Mouse (Mus musculus) embryo, embryonic 11 days (tissue): Measurements from ENCODE around the gene Slc9b2.
A peak's percentile ranks its signal among the peaks of the same experiment; 100 is the strongest.

Experiments used
- DNase-seq: peaks from one replicate; pipeline ENCODE4 v3.0.0-alpha.2; 2015

The Slc9b2 gene

GRCm38 (mm10) chr3:135313727-135314126, 6.2 kb downstream of the Slc9b2 start:
- DNase-seq, result no peak

GRCm38 (mm10) chr3:135314811-135315210, 7.3 kb downstream of the Slc9b2 start:
- peak; percentile 47 for DNase-seq

- no peak for DNase-seq
These were observed 8.4 kb downstream of the Slc9b2 start for GRCm38 (mm10) chr3:135315720-135316425.

- DNase-seq, result no peak
These were observed 10.8 kb downstream of the Slc9b2 start for GRCm38 (mm10) chr3:135318331-135318730.

GRCm38 (mm10) chr3:135324354-135324753, 16.9 kb downstream of the Slc9b2 start:
- DNase-seq, result no peak

- no peak for DNase-seq
These were observed 19.7 kb downstream of the Slc9b2 start for GRCm38 (mm10) chr3:135327176-135327575.

- peak; percentile 21 for DNase-seq
These were observed 20.1 kb downstream of the Slc9b2 start for GRCm38 (mm10) chr3:135327601-135328000.

- DNase-seq, result peak; percentile 61
These were observed 21.1 kb downstream of the Slc9b2 start for GRCm38 (mm10) chr3:135328560-135328959.

GRCm38 (mm10) chr3:135332691-135333090, 25.2 kb downstream of the Slc9b2 start:
- no peak for DNase-seq

GRCm38 (mm10) chr3:135333763-135334162, 26.3 kb downstream of the Slc9b2 start:
- DNase-seq, result no peak

GRCm38 (mm10) chr3:135347739-135348264, 40.3 kb downstream of the Slc9b2 start, which contains the start of gene Slc9b1:
Slc9b1 (plus strand) TSS chr3:135348029.
- DNase-seq, result no peak

GRCm38 (mm10) chr3:135349022-135349421, 41.5 kb downstream of the Slc9b2 start:
- no peak for DNase-seq

- no peak for DNase-seq
These were observed 44.4 kb downstream of the Slc9b2 start for GRCm38 (mm10) chr3:135351857-135352256.

- no peak for DNase-seq
These were observed 49.9 kb downstream of the Slc9b2 start for GRCm38 (mm10) chr3:135357394-135357793.

- no peak for DNase-seq
These were observed 68.3 kb downstream of the Slc9b2 start for GRCm38 (mm10) chr3:135375836-135376235.

GRCm38 (mm10) chr3:135377445-135377844, 69.9 kb downstream of the Slc9b2 start:
- DNase-seq, result no peak

- no peak for DNase-seq
These were observed 72.4 kb downstream of the Slc9b2 start for GRCm38 (mm10) chr3:135379868-135380267.

- DNase-seq, result no peak
These were observed 85.7 kb downstream of the Slc9b2 start for GRCm38 (mm10) chr3:135393186-135393585.
